Mouse (Mus musculus): Measurements from ENCODE around the gene Taf3. TPM values are rescaled to one million over a fixed set of nuclear protein-coding genes. Genes with fewer than 3 reads are reported as not detected.

Taf3 gene
- polyA plus RNA-seq, 1 experiment from 2014 or later: 17.3 TPM

DNA sequence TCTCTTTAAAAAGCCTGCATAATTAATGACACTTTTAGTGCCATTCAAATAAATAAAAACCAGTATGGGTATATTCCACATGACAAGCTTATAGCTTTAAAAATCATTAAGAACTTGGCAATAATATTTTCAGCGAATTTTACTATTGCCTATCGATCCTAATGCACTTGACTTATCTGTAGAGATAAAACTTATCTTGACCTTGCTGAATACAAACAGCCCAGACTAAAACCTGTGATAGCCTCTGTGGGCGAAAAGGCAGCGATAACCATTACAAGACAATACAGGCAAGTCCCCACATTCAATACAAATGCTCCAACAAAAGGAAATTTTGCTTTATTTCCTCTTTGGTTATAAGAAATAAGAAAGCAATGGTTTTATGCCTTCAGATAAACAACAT, 39.8 kb downstream of the Taf3 start:
- Histone ChIP-seq H3K4me3 (no peak overlapping the region), H3K4me2 (replicated peaks) (no peak overlapping the region), H3K4me1 (no peaks in the 10 kb centered on the region; the same call in 1 of the 2 replicates), H3K27me3 (no peaks in the 10 kb centered on the region), H3K9me3 (replicated peaks) (no peaks in the 10 kb centered on the region), H3K9ac (no peak overlapping the region), H3K27ac (no peak overlapping the region), H3K36me3 (no peaks in the 10 kb centered on the region)
- no peak for ATAC-seq (ENCODE audit: low FRiP score)
- 85% methylated on average over 4 of the region's 4 CpGs for WGBS

DNA sequence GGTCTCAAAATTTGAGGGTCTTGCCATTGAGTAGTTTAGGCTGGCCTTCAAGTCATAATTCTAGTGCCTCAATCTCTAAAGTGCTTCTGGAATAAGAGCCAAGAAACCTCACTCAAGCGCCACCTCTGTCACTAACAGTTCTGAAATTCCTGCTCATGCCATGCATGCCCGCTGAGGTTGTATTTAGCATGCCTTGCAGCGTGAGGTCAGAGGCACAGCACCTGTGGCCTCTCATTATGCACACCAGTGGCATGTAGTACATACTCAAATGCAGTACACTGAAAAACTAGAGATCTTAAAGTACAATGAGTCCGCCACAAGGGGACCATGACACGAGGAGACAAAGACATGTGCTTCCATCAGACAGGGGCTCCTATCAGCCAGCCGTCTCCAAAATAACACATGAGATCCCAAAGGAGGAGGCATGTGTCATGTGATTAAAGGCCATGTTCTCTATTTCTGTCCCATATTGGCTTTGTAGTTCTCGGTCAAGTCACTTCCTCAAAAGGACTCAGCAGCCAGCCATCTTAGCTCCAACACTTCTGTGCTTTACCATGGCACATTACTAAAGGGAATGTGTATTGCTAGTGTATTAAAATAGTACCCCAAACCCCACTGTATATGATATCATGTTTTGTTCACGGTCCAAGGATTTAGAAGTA, 43.3 kb downstream of the Taf3 start:
- 79% methylated on average over 8 of the region's 8 CpGs for WGBS
- no peak for ATAC-seq (ENCODE audit: low FRiP score)
- no peaks in the 10 kb centered on the region for H3K36me3 ChIP-seq
- no peak overlapping the region for H3K4me2 ChIP-seq (replicated peaks)
- no peaks in the 10 kb centered on the region; the same call in 1 of the 2 replicates for H3K4me1 ChIP-seq
- H3K9me3 ChIP-seq (replicated peaks): no peaks in the 10 kb centered on the region
- H3K27me3 ChIP-seq: no peaks in the 10 kb centered on the region
- H3K9ac ChIP-seq: no peak overlapping the region
- no peak overlapping the region for H3K27ac ChIP-seq
- no peak overlapping the region for H3K4me3 ChIP-seq

DNA sequence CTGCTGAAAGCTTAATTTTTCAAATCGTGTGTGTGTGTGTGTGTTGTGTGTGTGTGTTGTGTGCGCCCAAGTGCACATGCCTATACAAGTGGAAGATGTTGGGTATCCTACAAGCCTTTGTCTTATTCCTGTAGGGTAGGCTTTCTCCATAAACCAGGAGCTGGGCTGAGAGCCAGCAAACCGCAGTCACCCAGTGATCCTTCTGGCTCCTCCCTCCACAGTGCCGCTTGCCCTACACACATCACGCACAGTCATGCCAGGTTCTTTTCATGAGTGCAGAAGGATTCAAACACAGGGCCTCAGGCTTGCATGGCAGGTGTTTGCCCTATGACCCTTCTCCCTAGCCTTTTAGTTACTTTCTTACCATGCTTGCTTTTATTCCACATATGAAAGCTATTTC, 45.0 kb downstream of the Taf3 start:
- no peaks in the 10 kb centered on the region; the same call in 1 of the 2 replicates for H3K4me1 ChIP-seq
- no peak overlapping the region for H3K27ac ChIP-seq
- H3K4me3 ChIP-seq: no peak overlapping the region
- H3K27me3 ChIP-seq: no peaks in the 10 kb centered on the region
- no peak overlapping the region for H3K9ac ChIP-seq
- no peaks in the 10 kb centered on the region for H3K9me3 ChIP-seq (replicated peaks)
- WGBS: 90% methylated on average over 5 of the region's 5 CpGs
- no peak overlapping the region for H3K4me2 ChIP-seq (replicated peaks)
- no peaks in the 10 kb centered on the region for H3K36me3 ChIP-seq
- ATAC-seq (ENCODE audit: low FRiP score): no peak

DNA sequence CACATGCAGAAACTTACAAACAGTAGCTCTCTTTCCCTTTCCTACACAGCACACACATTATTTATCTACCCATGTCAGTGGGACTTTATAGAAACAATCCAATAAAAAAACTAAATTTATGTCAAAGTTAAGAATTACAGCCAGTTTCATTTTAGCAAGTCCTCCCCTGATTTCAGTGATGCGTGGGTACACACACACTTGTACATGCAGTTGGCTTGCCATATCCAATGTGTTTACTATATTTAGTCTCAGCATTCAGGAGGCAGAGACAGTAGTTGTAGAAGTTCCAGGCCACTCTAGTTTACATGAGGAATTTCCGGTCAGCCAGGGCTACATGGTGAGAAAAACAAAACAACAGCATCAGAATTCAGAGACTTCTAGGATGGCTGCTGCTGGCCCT, 46.8 kb downstream of the Taf3 start:
- H3K4me3 ChIP-seq: no peak overlapping the region
- H3K36me3 ChIP-seq: no peaks in the 10 kb centered on the region
- WGBS: 80% methylated on average over 2 of the region's 2 CpGs
- H3K9ac ChIP-seq: no peak overlapping the region
- H3K4me2 ChIP-seq (replicated peaks): no peak overlapping the region
- H3K27ac ChIP-seq: no peak overlapping the region
- H3K27me3 ChIP-seq: no peaks in the 10 kb centered on the region
- no peaks in the 10 kb centered on the region; the same call in 1 of the 2 replicates for H3K4me1 ChIP-seq
- no peak for ATAC-seq (ENCODE audit: low FRiP score)
- H3K9me3 ChIP-seq (replicated peaks): no peaks in the 10 kb centered on the region

DNA sequence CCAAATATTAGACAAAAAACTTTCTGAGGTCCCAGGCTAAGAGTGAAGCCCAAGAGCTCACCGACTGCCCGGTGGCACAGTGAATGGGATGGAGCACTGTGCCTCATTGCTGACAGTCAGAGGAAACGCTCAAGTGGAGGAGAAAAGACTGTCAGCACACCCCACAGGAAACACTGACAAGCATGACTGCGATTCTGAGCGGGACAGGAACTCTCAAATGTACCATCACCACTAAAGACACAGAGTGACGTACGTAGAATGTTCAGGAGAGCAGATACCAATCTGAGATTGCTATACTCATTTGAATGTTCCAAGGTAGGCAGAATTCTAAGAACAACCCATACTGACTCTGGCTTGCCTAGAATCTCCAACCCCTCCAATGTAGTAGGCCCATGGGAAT, 50.9 kb downstream of the Taf3 start:
- H3K4me2 ChIP-seq (replicated peaks): no peak overlapping the region
- WGBS: 84% methylated on average over 7 of the region's 7 CpGs
- no peak overlapping the region for H3K4me3 ChIP-seq
- H3K9ac ChIP-seq: no peak overlapping the region
- ATAC-seq (ENCODE audit: low FRiP score): no peak
- H3K27me3 ChIP-seq: no peaks in the 10 kb centered on the region
- H3K4me1 ChIP-seq: no peaks in the 10 kb centered on the region
- no peaks in the 10 kb centered on the region for H3K36me3 ChIP-seq
- H3K27ac ChIP-seq: no peak overlapping the region
- no peaks in the 10 kb centered on the region for H3K9me3 ChIP-seq (replicated peaks)

DNA sequence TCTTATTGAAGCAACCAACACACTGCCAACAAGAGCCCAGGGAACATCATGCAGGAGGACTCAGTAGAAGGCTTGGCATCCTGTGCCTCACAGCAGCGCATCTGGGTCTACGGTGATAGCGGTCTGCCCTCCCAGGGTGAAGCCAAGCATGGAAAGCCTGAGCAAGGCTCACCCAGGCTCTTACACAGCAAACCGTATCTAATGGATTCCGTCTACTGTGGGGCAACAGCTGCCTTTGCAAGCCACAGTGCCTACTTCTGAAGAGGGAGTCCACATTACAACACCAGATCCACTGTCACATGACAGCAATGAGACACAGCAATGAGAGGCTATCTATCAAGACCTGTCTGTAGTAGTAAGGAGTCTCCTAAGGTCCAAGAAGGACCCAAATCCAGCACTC, 52.3 kb downstream of the Taf3 start:
- no peaks in the 10 kb centered on the region for H3K4me1 ChIP-seq
- no peaks in the 10 kb centered on the region for H3K27me3 ChIP-seq
- 71% methylated on average over 5 of the region's 5 CpGs for WGBS
- no peak overlapping the region for H3K27ac ChIP-seq
- H3K9ac ChIP-seq: no peak overlapping the region
- no peak overlapping the region for H3K4me3 ChIP-seq
- ATAC-seq (ENCODE audit: low FRiP score): no peak
- no peaks in the 10 kb centered on the region for H3K36me3 ChIP-seq
- no peaks in the 10 kb centered on the region for H3K9me3 ChIP-seq (replicated peaks)
- no peak overlapping the region for H3K4me2 ChIP-seq (replicated peaks)

DNA sequence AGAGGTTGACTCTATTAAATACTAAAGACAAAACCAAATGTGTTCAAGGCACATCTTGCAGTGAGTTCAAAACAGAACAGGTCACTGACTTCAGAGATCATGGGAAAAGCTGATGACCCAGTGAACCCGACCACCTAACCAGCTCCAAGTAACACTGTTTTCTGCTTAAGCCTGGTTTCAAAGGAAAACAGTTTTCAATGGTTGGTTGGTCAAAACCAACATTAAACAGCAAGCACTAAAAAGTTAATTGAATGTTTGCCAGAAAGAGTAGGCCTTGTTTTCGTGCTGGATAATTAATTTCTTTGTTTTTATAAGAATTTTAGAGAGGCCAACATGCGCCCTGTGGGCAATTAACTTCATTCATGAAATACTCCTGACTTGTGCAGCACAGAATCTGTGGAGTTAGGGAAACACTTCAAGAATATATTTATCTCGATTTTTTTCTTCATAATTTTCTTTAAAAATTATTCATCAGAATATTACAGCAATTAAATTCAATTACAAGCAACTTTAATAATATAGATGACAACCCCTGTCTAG, 57.6 kb downstream of the Taf3 start:
- Histone ChIP-seq H3K4me1 (peaks cover 11% of the 10 kb centered on the region), H3K36me3 (no peaks in the 10 kb centered on the region), H3K27ac (no peak overlapping the region), H3K27me3 (no peaks in the 10 kb centered on the region), H3K4me3 (no peak overlapping the region), H3K9me3 (replicated peaks) (no peaks in the 10 kb centered on the region), H3K4me2 (replicated peaks) (no peak overlapping the region), H3K9ac (no peak overlapping the region)
- WGBS: 56% methylated on average over 4 of the region's 4 CpGs
- ATAC-seq (ENCODE audit: low FRiP score): no peak

DNA sequence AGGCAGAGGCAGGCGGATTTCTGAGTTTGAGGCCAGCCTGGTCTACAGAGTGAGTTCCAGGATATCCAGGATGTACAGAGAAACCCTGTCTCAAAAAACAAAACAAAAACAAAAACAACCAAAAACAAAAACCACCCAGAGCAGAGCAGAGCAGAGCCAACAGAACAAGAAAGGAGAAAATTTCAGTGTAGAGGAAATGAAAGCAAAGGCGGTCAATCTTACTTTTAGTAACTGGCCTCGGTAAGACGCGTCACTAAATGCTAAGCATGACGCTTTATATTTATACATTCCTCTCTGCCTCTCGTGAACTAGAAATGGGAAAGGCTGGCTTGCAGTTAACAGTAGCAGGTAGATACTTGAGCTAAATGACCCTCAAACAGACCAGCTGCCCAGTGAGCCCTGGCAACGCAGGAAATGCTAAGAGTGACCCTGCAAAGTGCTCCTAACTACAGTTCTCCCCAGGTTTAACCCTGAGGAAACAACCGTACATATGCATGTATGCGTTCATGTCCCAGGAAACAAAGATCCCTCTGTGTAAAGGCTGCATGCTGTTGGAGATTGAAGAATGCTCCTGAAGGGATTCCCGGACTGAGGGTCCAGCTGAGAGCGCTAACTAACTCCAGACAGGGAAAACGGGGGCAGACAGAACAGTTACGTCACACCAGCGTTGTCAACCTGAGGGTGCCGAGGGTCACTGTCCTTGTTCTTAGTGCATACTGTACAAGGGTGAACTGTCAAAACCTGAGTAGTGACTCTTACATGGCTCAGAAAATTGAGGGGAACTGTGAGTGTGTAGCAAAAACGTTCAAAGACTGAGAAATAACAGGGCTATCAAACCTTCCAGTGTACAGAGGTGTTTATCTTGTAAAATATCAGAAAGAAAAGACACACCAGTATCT, 58.5 kb downstream of the Taf3 start:
- WGBS: 69% methylated on average over 17 of the region's 17 CpGs
- H3K4me3 ChIP-seq: no peak overlapping the region
- no peaks in the 10 kb centered on the region for H3K27me3 ChIP-seq
- no peak overlapping the region for H3K27ac ChIP-seq
- no peak for ATAC-seq (ENCODE audit: low FRiP score)
- H3K9ac ChIP-seq: no peak overlapping the region
- no peaks in the 10 kb centered on the region for H3K9me3 ChIP-seq (replicated peaks)
- H3K4me1 ChIP-seq: peaks cover 13% of the 10 kb centered on the region
- H3K4me2 ChIP-seq (replicated peaks): no peak overlapping the region
- no peaks in the 10 kb centered on the region for H3K36me3 ChIP-seq

DNA sequence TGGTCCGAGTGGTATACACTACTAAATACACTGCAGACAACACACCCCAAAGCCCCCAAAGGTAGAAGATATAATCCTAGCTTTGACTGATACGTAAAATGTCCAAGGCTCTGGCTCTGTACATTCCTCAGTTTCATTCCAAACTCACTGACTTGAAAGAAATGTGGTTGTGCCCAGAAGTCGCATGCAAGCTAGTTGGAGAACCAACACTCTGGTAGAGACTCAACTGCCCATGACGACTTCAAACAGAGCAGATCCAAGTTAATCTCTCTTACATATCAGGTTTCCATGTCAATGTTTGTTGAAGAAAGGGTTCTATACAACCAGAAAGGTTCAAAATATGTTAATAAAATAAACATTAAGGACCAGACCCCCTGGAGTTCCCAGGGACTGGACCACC, 60.1 kb downstream of the Taf3 start:
- Histone ChIP-seq H3K4me2 (replicated peaks) (no peak overlapping the region), H3K4me3 (no peak overlapping the region), H3K36me3 (no peaks in the 10 kb centered on the region), H3K27me3 (no peaks in the 10 kb centered on the region), H3K9me3 (replicated peaks) (no peaks in the 10 kb centered on the region), H3K4me1 (peaks cover 13% of the 10 kb centered on the region), H3K27ac (no peak overlapping the region), H3K9ac (no peak overlapping the region)
- ATAC-seq (ENCODE audit: low FRiP score): no peak
- WGBS: 91% methylated on average over 4 of the region's 4 CpGs

DNA sequence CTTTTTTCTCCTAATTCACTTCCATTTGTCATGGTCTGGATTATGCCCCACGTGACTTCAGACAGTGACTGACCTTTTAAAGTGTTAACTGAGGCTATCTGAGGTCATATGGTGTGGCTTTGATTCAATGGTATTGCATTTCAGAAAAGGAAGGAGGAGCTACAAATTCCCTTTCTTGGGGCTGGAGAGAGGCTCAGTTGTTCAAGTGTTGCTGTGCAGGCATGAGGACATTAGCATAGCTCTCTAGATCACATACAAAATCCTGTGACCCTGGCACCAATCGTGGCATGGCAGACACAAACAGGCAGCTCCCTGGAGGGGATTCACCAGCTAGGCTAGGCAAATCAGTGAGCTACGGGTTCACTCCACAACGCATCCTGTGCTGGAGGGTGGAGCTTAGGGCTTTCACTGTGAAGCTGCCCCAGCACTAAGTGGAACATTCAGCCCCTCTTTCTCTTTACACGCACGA, 62.4 kb downstream of the Taf3 start:
- Histone ChIP-seq H3K4me3 (no peak overlapping the region), H3K4me2 (replicated peaks) (no peak overlapping the region), H3K27me3 (no peaks in the 10 kb centered on the region), H3K9ac (no peak overlapping the region), H3K9me3 (replicated peaks) (no peaks in the 10 kb centered on the region), H3K36me3 (no peaks in the 10 kb centered on the region), H3K4me1 (peaks cover 17% of the 10 kb centered on the region), H3K27ac (no peak overlapping the region)
- 6% methylated on average over 6 of the region's 6 CpGs for WGBS
- ATAC-seq (ENCODE audit: low FRiP score): peak; percentile 63

DNA sequence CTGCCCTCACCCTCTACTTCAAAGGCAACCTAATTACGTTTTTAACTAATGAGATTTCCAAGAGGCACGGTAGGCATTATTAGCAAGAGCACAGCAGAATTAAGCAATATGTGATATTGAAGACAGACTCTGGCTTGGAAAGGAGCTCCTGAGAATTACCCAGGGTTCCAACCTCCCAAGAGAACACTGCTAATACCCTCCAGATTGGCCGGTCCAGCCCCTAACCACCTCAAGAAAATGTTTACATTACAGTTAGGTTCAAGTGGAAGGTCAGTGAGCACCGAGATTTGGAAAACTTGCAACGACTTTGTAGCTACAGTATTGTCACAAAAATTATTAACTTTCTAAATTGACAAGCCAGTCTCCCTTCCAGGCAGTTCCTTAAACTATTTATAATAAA, 66.0 kb downstream of the Taf3 start:
- no peak overlapping the region for H3K4me3 ChIP-seq
- WGBS: 47% methylated on average over 5 of the region's 5 CpGs

DNA sequence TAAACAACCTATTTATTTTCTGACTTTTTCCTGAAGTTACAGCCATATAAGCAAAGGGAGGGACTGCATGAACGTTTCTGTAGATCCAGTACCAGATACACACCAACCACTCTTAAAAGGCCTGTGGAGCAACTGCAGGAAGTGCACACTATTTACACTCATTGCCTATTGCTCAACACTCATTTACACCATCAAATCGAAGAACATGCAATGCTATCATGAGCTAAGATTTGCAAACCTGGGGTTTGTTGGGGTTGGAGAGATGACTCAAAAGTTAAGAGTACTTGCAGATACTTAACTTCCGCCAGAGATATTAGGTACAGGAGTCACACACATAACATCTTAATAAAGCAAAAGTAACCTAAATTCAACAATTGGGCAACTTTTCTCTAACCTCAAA, 76.5 kb downstream of the Taf3 start:
- Histone ChIP-seq H3K27ac (no peak overlapping the region), H3K4me2 (replicated peaks) (no peak overlapping the region), H3K9me3 (replicated peaks) (no peaks in the 10 kb centered on the region), H3K27me3 (no peaks in the 10 kb centered on the region), H3K4me1 (no peaks in the 10 kb centered on the region), H3K36me3 (no peaks in the 10 kb centered on the region), H3K9ac (no peak overlapping the region), H3K4me3 (no peak overlapping the region)
- WGBS: 90% methylated on average over 3 of the region's 3 CpGs
- ATAC-seq (ENCODE audit: low FRiP score): no peak

More for the DNA sequence above, 66.0 kb downstream of the Taf3 start:
- H3K4me1 ChIP-seq: peaks cover 12% of the 10 kb centered on the region
- no peak overlapping the region for H3K27ac ChIP-seq
- no peaks in the 10 kb centered on the region for H3K27me3 ChIP-seq
- ATAC-seq (ENCODE audit: low FRiP score): no peak
- no peak overlapping the region for H3K4me2 ChIP-seq (replicated peaks)
- H3K9me3 ChIP-seq (replicated peaks): no peaks in the 10 kb centered on the region
- H3K9ac ChIP-seq: no peak overlapping the region
- H3K36me3 ChIP-seq: no peaks in the 10 kb centered on the region

All from hindbrain, embryonic 12.5 days (tissue).